Mouse (Mus musculus): ENCODE data around the gene Spi1.
"Not testable (repeated sequence)": the region's sequence is repeated elsewhere in the genome, so short reads cannot be mapped to it uniquely, and the experiment has no call there.

Gene Spi1

GRCm38 (mm10) chr2:91081775-91082695, at the start of gene Spi1:
Gene Spi1, plus strand, starts transcription at chr2:91082390.
- no peak for DNase-seq (ENCODE audit: low read depth, low spot score)

GRCm38 (mm10) chr2:91033000-91033399, 49.2 kb upstream of the Spi1 start:
- DNase-seq (ENCODE audit: low read depth, low spot score) = peak; percentile 53

GRCm38 (mm10) chr2:91035385-91035784, 46.8 kb upstream of the Spi1 start, which contains the start of gene Rapsn:
Gene Rapsn, plus strand, starts transcription at chr2:91035620.
- DNase-seq (ENCODE audit: low read depth, low spot score) = no peak

GRCm38 (mm10) chr2:91041786-91042185, 40.4 kb upstream of the Spi1 start:
- no peak for DNase-seq (ENCODE audit: low read depth, low spot score)

GRCm38 (mm10) chr2:91042651-91043398, 39.4 kb upstream of the Spi1 start:
- peak; percentile 79 for DNase-seq (ENCODE audit: low read depth, low spot score)

- DNase-seq (ENCODE audit: low read depth, low spot score) = no peak
These were observed 37.5 kb upstream of the Spi1 start for GRCm38 (mm10) chr2:91044727-91045126.

GRCm38 (mm10) chr2:91045805-91046204, 36.4 kb upstream of the Spi1 start:
- DNase-seq (ENCODE audit: low read depth, low spot score) = not testable (repeated sequence)

GRCm38 (mm10) chr2:91047359-91047758, 34.8 kb upstream of the Spi1 start:
- no peak for DNase-seq (ENCODE audit: low read depth, low spot score)

GRCm38 (mm10) chr2:91051917-91052316, 30.3 kb upstream of the Spi1 start:
- no peak for DNase-seq (ENCODE audit: low read depth, low spot score)

GRCm38 (mm10) chr2:91052752-91053151, 29.4 kb upstream of the Spi1 start:
- DNase-seq (ENCODE audit: low read depth, low spot score) = peak; percentile 57

GRCm38 (mm10) chr2:91053181-91053933, 28.8 kb upstream of the Spi1 start:
- DNase-seq (ENCODE audit: low read depth, low spot score) = no peak

GRCm38 (mm10) chr2:91053934-91054382, 28.2 kb upstream of the Spi1 start, which contains the start of gene Psmc3:
Gene Psmc3, plus strand, starts transcription at chr2:91054009.
- peak; percentile 95 for DNase-seq (ENCODE audit: low read depth, low spot score)

GRCm38 (mm10) chr2:91058435-91058834, 23.8 kb upstream of the Spi1 start:
- DNase-seq (ENCODE audit: low read depth, low spot score) = no peak

GRCm38 (mm10) chr2:91059376-91059775, 22.8 kb upstream of the Spi1 start:
- no peak for DNase-seq (ENCODE audit: low read depth, low spot score)

- DNase-seq (ENCODE audit: low read depth, low spot score) = peak; percentile 47
These were observed 21.4 kb upstream of the Spi1 start for GRCm38 (mm10) chr2:91060544-91061355.

GRCm38 (mm10) chr2:91061849-91062481, 20.2 kb upstream of the Spi1 start:
- DNase-seq (ENCODE audit: low read depth, low spot score) = no peak

- no peak for DNase-seq (ENCODE audit: low read depth, low spot score)
These were observed 19.2 kb upstream of the Spi1 start for GRCm38 (mm10) chr2:91062779-91063606.

- no peak for DNase-seq (ENCODE audit: low read depth, low spot score)
These were observed 18.0 kb upstream of the Spi1 start for GRCm38 (mm10) chr2:91064211-91064610.

GRCm38 (mm10) chr2:91065544-91065943, 16.6 kb upstream of the Spi1 start:
- DNase-seq (ENCODE audit: low read depth, low spot score) = peak; percentile 72

All from CD4-positive, CD25-positive, alpha-beta regulatory T cell, adult 2 months (primary cell).